Mouse (Mus musculus) midbrain, embryonic 15.5 days (tissue): Measurements from ENCODE around the gene Gm20869. TPM values are rescaled to one million over a fixed set of nuclear protein-coding genes. Genes with fewer than 3 reads are reported as not detected.
"Not testable (repeated sequence)": the region's sequence is repeated elsewhere in the genome, so short reads cannot be mapped to it uniquely, and the experiment has no call there.

Source experiments
- ATAC-seq: fragments of 200-750 bp; cut with Nextera tagmentation; replicated peaks from 2 replicates; pipeline ENCODE4 v1.8.0; 2017; ENCODE audit warnings: moderate TSS enrichment
- H3K27ac ChIP-seq: fragments of 300-500 bp; sonication (generic); 2 replicates; pipeline ENCODE4 v1.5.1; 2015; ENCODE audit warnings: mild to moderate bottlenecking, inconsistent platforms
- H3K27me3 ChIP-seq: fragments of 300-500 bp; sonication (generic); replicated peaks from 2 replicates; pipeline ENCODE4 v1.6.1; 2015; ENCODE audit warnings: inconsistent platforms
- H3K36me3 ChIP-seq: fragments of 300-500 bp; sonication (generic); replicated peaks from 2 replicates; pipeline ENCODE4 v1.6.1; 2015; ENCODE audit warnings: inconsistent platforms
- H3K4me1 ChIP-seq: fragments of 300-500 bp; sonication (generic); 2 replicates; pipeline ENCODE4 v1.6.1; 2015; ENCODE audit warnings: inconsistent platforms
- H3K4me2 ChIP-seq: fragments of 300-500 bp; sonication (generic); 2 replicates; pipeline ENCODE4 v1.6.1; 2015; ENCODE audit warnings: inconsistent platforms, mild to moderate bottlenecking, moderate library complexity
- H3K4me3 ChIP-seq: fragments of 300-500 bp; sonication (generic); 2 replicates; pipeline ENCODE4 v1.5.1; 2015; ENCODE audit warnings: mild to moderate bottlenecking, inconsistent platforms
- H3K9ac ChIP-seq: fragments of 300-500 bp; sonication (generic); 2 replicates; pipeline ENCODE4 v1.6.1; 2015; ENCODE audit warnings: mild to moderate bottlenecking, inconsistent platforms
- H3K9me3 ChIP-seq: fragments of 300-500 bp; sonication (generic); 2 replicates; pipeline ENCODE4 v1.6.1; 2016; ENCODE audit warnings: inconsistent platforms
- WGBS: fragments of 180-500 bp; shearing (Covaris S2); methylation state at CpG from one replicate; pipeline ENCODE4 v1.1.7; 2015; ENCODE audit warnings: mixed read lengths; 5-methylcytosine and 5-hydroxymethylcytosine counted together
- polyA plus RNA-seq: library from polyadenylated mRNA; unstranded; fragments of >200 nt; fragmentation: Nextera tagmentation; extraction: Ambion mirVana; gene quantifications from 2 replicates; pipeline ENCODE4 v1.2.1, GENCODE M21; 2015

Gene Gm20869
- polyA plus RNA-seq: not detected in 2 replicates

- not testable (repeated sequence) for H3K9me3 ChIP-seq, H3K9ac ChIP-seq, H3K27me3 ChIP-seq, H3K4me1 ChIP-seq, H3K4me3 ChIP-seq, ATAC-seq, H3K27ac ChIP-seq, H3K36me3 ChIP-seq, H3K4me2 ChIP-seq
- WGBS: no CpG with 5 or more reads among the region's 6 CpGs
Observed at GRCm38 (mm10) chrY:71469149-71469548, at the start of gene Gm20869. Gene Gm20869 (plus strand): TSS chrY:71469449.

Other genes starting within 250 kb of the Gm20869 start
- gene Gm20870, start 222.6 kb downstream of the Gm20869 start, polyA plus RNA-seq: not detected in 2 replicates